Mouse (Mus musculus): Measurements from ENCODE around the gene Mrc1. TPM values are rescaled to one million over a fixed set of nuclear protein-coding genes. Genes with fewer than 3 reads are reported as not detected.

Gene Mrc1
- total and polyA plus RNA-seq, 3 experiments: 0.17 to 0.89 (median 0.73) TPM

GRCm38 (mm10) chr2:14262090-14262489 is 32.9 kb downstream of the Mrc1 start:
- Histone ChIP-seq H3K79me2 (replicated peaks; ENCODE audit: control insufficient read depth, extremely low read depth, insufficient read depth, poor library complexity, severe bottlenecking) (no peaks in the 10 kb centered on the region), H3K27me3 (replicated peaks) (no peaks in the 10 kb centered on the region), H3K9ac (ENCODE audit: insufficient read depth, low read depth) (no peak overlapping the region), H3K4me3 (replicated peaks in 1 of 3; ENCODE audit: low read depth in 2 of 3, low read length in 2 of 3, poor library complexity in 1 of 3) (no peak overlapping the region), H3K4me2 (ENCODE audit: insufficient read depth, low read depth, poor library complexity, severe bottlenecking) (no peak overlapping the region), H3K27ac (ENCODE audit: insufficient read depth, low read depth) (no peak overlapping the region), H3K9me3 (replicated peaks; ENCODE audit: low read length) (no peaks in the 10 kb centered on the region), H3K4me1 (ENCODE audit: control insufficient read depth in 1 of 2, insufficient read depth in 2 of 2) (no peaks in the 10 kb centered on the region), H3K36me3 (replicated peaks in 1 of 2; ENCODE audit: control insufficient read depth in 1 of 2, insufficient read depth in 1 of 2, low read length in 1 of 2) (no peaks in the 10 kb centered on the region)
- TF ChIP-seq TBP (conservative IDR thresholded peaks at IDR 0.05; ENCODE audit: low read depth, low read length) (no peak), IRF4 (IDR thresholded peaks at IDR 0.05; ENCODE audit: low read depth, low read length) (no peak), MXI1 (IDR thresholded peaks at IDR 0.05; ENCODE audit: low read depth, low read length) (no peak), NRF1 (IDR thresholded peaks at IDR 0.05; ENCODE audit: low read depth, low read length) (no peak), E2F4 (IDR thresholded peaks at IDR 0.05; ENCODE audit: insufficient replicate concordance, low read depth, low read length) (no peak), CHD2 (IDR thresholded peaks at IDR 0.05; ENCODE audit: low read length) (no peak), ETS1 (conservative IDR thresholded peaks at IDR 0.05; ENCODE audit: low read depth, low read length) (no peak), CHD1 (IDR thresholded peaks at IDR 0.05; ENCODE audit: low read depth, low read length) (no peak), POLR2AphosphoS2 (IDR thresholded peaks at IDR 0.05; ENCODE audit: low read depth, low read length) (no peak), SMC3 (IDR thresholded peaks at IDR 0.05; ENCODE audit: low read depth, low read length) (no peak)
- dilution Hi-C loops (cut with MboI; ENCODE audit: extremely low pct_ligation_motif_present, extremely low pct_unique_long_range_greater_than_20kb, low sequenced_read_pairs): no loop called here
- no peak for DNase-seq (ENCODE audit: extremely low read depth)
- in situ Hi-C loops (cut with MboI; ENCODE audit: low pct_ligation_motif_present, low pct_unique_long_range_greater_than_20kb, low sequenced_read_pairs): no loop called here

GRCm38 (mm10) chr2:14269160-14269559 is 40.0 kb downstream of the Mrc1 start:
- Histone ChIP-seq H3K4me1 (ENCODE audit: control insufficient read depth in 1 of 2, insufficient read depth in 2 of 2) (no peaks in the 10 kb centered on the region), H3K4me2 (ENCODE audit: insufficient read depth, low read depth, poor library complexity, severe bottlenecking) (no peak overlapping the region), H3K4me3 (replicated peaks in 1 of 3; ENCODE audit: low read depth in 2 of 3, low read length in 2 of 3, poor library complexity in 1 of 3) (no peak overlapping the region), H3K9me3 (replicated peaks; ENCODE audit: low read length) (no peaks in the 10 kb centered on the region), H3K79me2 (replicated peaks; ENCODE audit: control insufficient read depth, extremely low read depth, insufficient read depth, poor library complexity, severe bottlenecking) (no peaks in the 10 kb centered on the region), H3K36me3 (replicated peaks in 1 of 2; ENCODE audit: control insufficient read depth in 1 of 2, insufficient read depth in 1 of 2, low read length in 1 of 2) (no peaks in the 10 kb centered on the region), H3K9ac (ENCODE audit: insufficient read depth, low read depth) (no peak overlapping the region), H3K27me3 (replicated peaks) (no peaks in the 10 kb centered on the region), H3K27ac (ENCODE audit: insufficient read depth, low read depth) (no peak overlapping the region)
- DNase-seq (ENCODE audit: extremely low read depth): no peak
- TF ChIP-seq SMC3 (IDR thresholded peaks at IDR 0.05; ENCODE audit: low read depth, low read length) (no peak), ELF1 (IDR thresholded peaks at IDR 0.05; ENCODE audit: low read depth, low read length) (no peak)
- in situ Hi-C loops (cut with MboI; ENCODE audit: low pct_ligation_motif_present, low pct_unique_long_range_greater_than_20kb, low sequenced_read_pairs) (no loop called here), dilution Hi-C loops (cut with MboI; ENCODE audit: extremely low pct_ligation_motif_present, extremely low pct_unique_long_range_greater_than_20kb, low sequenced_read_pairs) (no loop called here)

GRCm38 (mm10) chr2:14272088-14272487 is 42.9 kb downstream of the Mrc1 start:
- Histone ChIP-seq H3K79me2 (replicated peaks; ENCODE audit: control insufficient read depth, extremely low read depth, insufficient read depth, poor library complexity, severe bottlenecking) (no peaks in the 10 kb centered on the region), H3K4me1 (ENCODE audit: control insufficient read depth in 1 of 2, insufficient read depth in 2 of 2) (no peaks in the 10 kb centered on the region), H3K36me3 (replicated peaks in 1 of 2; ENCODE audit: control insufficient read depth in 1 of 2, insufficient read depth in 1 of 2, low read length in 1 of 2) (no peaks in the 10 kb centered on the region), H3K27ac (ENCODE audit: insufficient read depth, low read depth) (no peak overlapping the region), H3K4me3 (replicated peaks in 1 of 3; ENCODE audit: low read depth in 2 of 3, low read length in 2 of 3, poor library complexity in 1 of 3) (no peak overlapping the region), H3K4me2 (ENCODE audit: insufficient read depth, low read depth, poor library complexity, severe bottlenecking) (no peak overlapping the region), H3K9me3 (replicated peaks; ENCODE audit: low read length) (no peaks in the 10 kb centered on the region), H3K27me3 (replicated peaks) (no peaks in the 10 kb centered on the region), H3K9ac (ENCODE audit: insufficient read depth, low read depth) (no peak overlapping the region)
- dilution Hi-C loops (cut with MboI; ENCODE audit: extremely low pct_ligation_motif_present, extremely low pct_unique_long_range_greater_than_20kb, low sequenced_read_pairs) (no loop called here), in situ Hi-C loops (cut with MboI; ENCODE audit: low pct_ligation_motif_present, low pct_unique_long_range_greater_than_20kb, low sequenced_read_pairs) (no loop called here)
- DNase-seq (ENCODE audit: extremely low read depth): no peak
- TF ChIP-seq NRF1 (IDR thresholded peaks at IDR 0.05; ENCODE audit: low read depth, low read length) (no peak), NELFE (IDR thresholded peaks at IDR 0.05; ENCODE audit: low read depth, low read length) (no peak), RAD21 (IDR thresholded peaks at IDR 0.05; ENCODE audit: low read depth, low read length) (no peak), MAZ (IDR thresholded peaks at IDR 0.05; ENCODE audit: low read depth, low read length) (no peak), EP300 (IDR thresholded peaks at IDR 0.05; ENCODE audit: low read length) (no peak), MYC (IDR thresholded peaks at IDR 0.05; ENCODE audit: low read depth, low read length) (no peak), TBP (conservative IDR thresholded peaks at IDR 0.05; ENCODE audit: low read depth, low read length) (no peak), TCF12 (IDR thresholded peaks at IDR 0.05; ENCODE audit: low read depth, low read length) (no peak), CTCF (conservative IDR thresholded peaks at IDR 0.05 in 1 of 2, IDR thresholded peaks at IDR 0.05 in 1 of 2; ENCODE audit: low read depth in 2 of 2, low read length in 2 of 2) (no peak), KAT2A (IDR thresholded peaks at IDR 0.05; ENCODE audit: insufficient replicate concordance, low read length) (no peak), SIN3A (IDR thresholded peaks at IDR 0.05; ENCODE audit: low read length) (no peak), ZC3H11A (IDR thresholded peaks at IDR 0.05; ENCODE audit: low read depth, low read length) (no peak), USF2 (conservative IDR thresholded peaks at IDR 0.05; ENCODE audit: low read depth, low read length) (no peak), BHLHE40 (IDR thresholded peaks at IDR 0.05; ENCODE audit: low read depth, low read length) (no peak), JUND (conservative IDR thresholded peaks at IDR 0.05; ENCODE audit: low read depth, low read length) (no peak), GABPA (IDR thresholded peaks at IDR 0.05; ENCODE audit: insufficient replicate concordance, low read depth, low read length) (no peak), IRF4 (IDR thresholded peaks at IDR 0.05; ENCODE audit: low read depth, low read length) (no peak), HCFC1 (IDR thresholded peaks at IDR 0.05; ENCODE audit: low read depth, low read length) (no peak)
